Mouse (Mus musculus) ovary, adult 18-20 months (tissue): ENCODE measurements around the gene Olfr455.

Source experiments
- DNase-seq: peaks from one replicate; pipeline ENCODE4 v3.0.0; 2022; ENCODE audit warnings: low spot score, mixed read lengths

Olfr455 gene

GRCm38 (mm10) chr6:42487114-42487513 is 60.3 kb downstream of the Olfr455 start, which contains the start of gene Olfr456:
Olfr456 (minus strand) TSS chr6:42487214.
- DNase-seq: no peak
